Mouse (Mus musculus) intestine, postnatal 0 days (tissue): ENCODE results near the gene Il1f6. TPM values are rescaled to one million over a fixed set of nuclear protein-coding genes. Genes with fewer than 3 reads are reported as not detected.
"Not testable (repeated sequence)": the region's sequence is repeated elsewhere in the genome, so short reads cannot be mapped to it uniquely, and the experiment has no call there.

Source experiments
- ATAC-seq: fragments of 200-750 bp; cut with Nextera tagmentation; 2 replicates; pipeline ENCODE4 v1.8.0; 2017; ENCODE audit warnings: mild to moderate bottlenecking, moderate TSS enrichment, moderate library complexity
- H3K27ac ChIP-seq: fragments of 300-500 bp; sonication (generic); 2 replicates; pipeline ENCODE4 v1.5.1; 2014; ENCODE audit warnings: mild to moderate bottlenecking, low read depth, low read length, moderate library complexity
- H3K27me3 ChIP-seq: fragments of 300-500 bp; sonication (generic); replicated peaks from 2 replicates; pipeline ENCODE4 v1.6.1; 2014; ENCODE audit warnings: low read length, mixed read lengths; ENCODE audit not compliant: control insufficient read depth, insufficient read depth
- H3K36me3 ChIP-seq: fragments of 300-500 bp; sonication (generic); 2 replicates; pipeline ENCODE4 v1.6.1; 2014; ENCODE audit warnings: mild to moderate bottlenecking, moderate library complexity; ENCODE audit not compliant: control insufficient read depth, insufficient read depth
- H3K4me1 ChIP-seq: fragments of 300-500 bp; sonication (generic); replicated peaks from 2 replicates; pipeline ENCODE4 v1.6.1; 2014; ENCODE audit warnings: antibody characterized with exemption, low read length, mixed read lengths; ENCODE audit not compliant: control insufficient read depth, insufficient read depth
- H3K4me2 ChIP-seq: fragments of 300-500 bp; sonication (generic); replicated peaks from 2 replicates; pipeline ENCODE4 v1.6.1; 2014; ENCODE audit warnings: low read depth, mild to moderate bottlenecking, moderate library complexity
- H3K4me3 ChIP-seq: fragments of 300-500 bp; sonication (generic); 2 replicates; pipeline ENCODE4 v1.5.1; 2014; ENCODE audit warnings: low read depth, low read length
- H3K9ac ChIP-seq: fragments of 300-500 bp; sonication (generic); 2 replicates; pipeline ENCODE4 v1.6.1; 2014; ENCODE audit warnings: mild to moderate bottlenecking, low read depth, low read length
- H3K9me3 ChIP-seq: fragments of 300-500 bp; sonication (generic); 2 replicates; pipeline ENCODE4 v1.6.1; 2016; ENCODE audit warnings: mixed run types; ENCODE audit not compliant: control insufficient read depth
- CTCF ChIP-seq: sonication (generic); IDR thresholded peaks from 2 replicates; pipeline ENCODE4 v1.5.1; 2016; ENCODE audit warnings: low read depth, mild to moderate bottlenecking, control low read depth, antibody characterized with exemption, moderate library complexity
- WGBS: fragments of 180-500 bp; shearing (Covaris S2); extraction: QIAGEN DNeasy Blood & Tissue Kit; methylation state at CpG from one replicate; pipeline ENCODE4 v1.1.7; 2014; 5-methylcytosine and 5-hydroxymethylcytosine counted together
- polyA plus RNA-seq: library from polyadenylated mRNA; unstranded; fragments of >200 nt; fragmentation: Nextera tagmentation; extraction: Ambion mirVana; gene quantifications from 2 replicates; pipeline ENCODE4 v1.2.1, GENCODE M21; 2015

Gene Il1f6
- not detected in 2 replicates for polyA plus RNA-seq

GRCm38 (mm10) chr2:24215118-24215517, at the start of gene Il1f6:
Il1f6 (plus strand) TSS chr2:24215418.
- Histone ChIP-seq H3K9me3 (no peaks in the 10 kb centered on the region), H3K4me3 (no peak within 1 kb of the TSS), H3K36me3 (no peaks in the 10 kb centered on the region), H3K27ac (no peak within 1 kb of the TSS), H3K27me3 (no peaks in the 10 kb centered on the region), H3K4me1 (no peaks in the 10 kb centered on the region), H3K9ac (no peak within 1 kb of the TSS), H3K4me2 (no peak within 1 kb of the TSS)
- no peak for TF ChIP-seq CTCF
- WGBS, result 91% methylated on average over 2 of the region's 2 CpGs
- ATAC-seq, result no peak

- H3K4me2 ChIP-seq, result 0 out of 2 replicates have a peak overlapping the region, but pooled peaks have one; percentile 21
- peak; percentile 65 for TF ChIP-seq CTCF
- not testable (repeated sequence) for H3K9ac ChIP-seq, H3K4me1 ChIP-seq, H3K27ac ChIP-seq, H3K27me3 ChIP-seq, H3K9me3 ChIP-seq, ATAC-seq, H3K36me3 ChIP-seq, H3K4me3 ChIP-seq
- WGBS, result 24% methylated on average over 14 of the region's 14 CpGs
Observed at GRCm38 (mm10) chr2:24181683-24182331, 33.4 kb upstream of the Il1f6 start.

GRCm38 (mm10) chr2:24182423-24183147, 32.6 kb upstream of the Il1f6 start:
- H3K4me1 ChIP-seq, H3K9me3 ChIP-seq, H3K4me3 ChIP-seq, H3K9ac ChIP-seq, ATAC-seq, H3K36me3 ChIP-seq, H3K27me3 ChIP-seq, H3K27ac ChIP-seq: not testable (repeated sequence)
- 0 out of 2 replicates have a peak overlapping the region, but pooled peaks have one; percentile 21 for H3K4me2 ChIP-seq
- 61% methylated on average over 13 of the region's 13 CpGs for WGBS

- H3K27me3 ChIP-seq, H3K4me1 ChIP-seq, H3K4me2 ChIP-seq, ATAC-seq, H3K9ac ChIP-seq, H3K9me3 ChIP-seq, H3K36me3 ChIP-seq, H3K4me3 ChIP-seq, H3K27ac ChIP-seq: not testable (repeated sequence)
Observed at GRCm38 (mm10) chr2:24184092-24184491, 31.1 kb upstream of the Il1f6 start.

- H3K27me3 ChIP-seq, result no peaks in the 10 kb centered on the region
- H3K9me3 ChIP-seq, result no peaks in the 10 kb centered on the region
- no peak for ATAC-seq
- no peak within 1 kb of the TSS for H3K9ac ChIP-seq
- H3K4me3 ChIP-seq, result no peak within 1 kb of the TSS
- 96% methylated on average over 1 of the region's 1 CpGs for WGBS
- H3K4me2 ChIP-seq, result no peak within 1 kb of the TSS
- TF ChIP-seq CTCF, result no peak
- H3K27ac ChIP-seq, result no peak within 1 kb of the TSS
- H3K4me1 ChIP-seq, result no peaks in the 10 kb centered on the region
- H3K36me3 ChIP-seq, result no peaks in the 10 kb centered on the region
Observed at GRCm38 (mm10) chr2:24186176-24186575, 29.0 kb upstream of the Il1f6 start, which contains the start of gene Il1f9. Il1f9 (plus strand) TSS chr2:24186476.

GRCm38 (mm10) chr2:24187585-24187984, 27.6 kb upstream of the Il1f6 start:
- H3K9me3 ChIP-seq, result no peaks in the 10 kb centered on the region
- TF ChIP-seq CTCF, result no peak
- H3K9ac ChIP-seq, result no peak overlapping the region
- H3K4me2 ChIP-seq, result no peak overlapping the region
- no peaks in the 10 kb centered on the region for H3K36me3 ChIP-seq
- H3K27me3 ChIP-seq, result no peaks in the 10 kb centered on the region
- H3K4me1 ChIP-seq, result no peaks in the 10 kb centered on the region
- 60% methylated on average over 6 of the region's 6 CpGs for WGBS
- H3K4me3 ChIP-seq, result no peak overlapping the region
- no peak for ATAC-seq
- H3K27ac ChIP-seq, result no peak overlapping the region
